Mouse (Mus musculus): ENCODE data around the gene Slc16a10. TPM values are rescaled to one million over a fixed set of nuclear protein-coding genes. Genes with fewer than 3 reads are reported as not detected.

The Slc16a10 gene
- total and polyA plus RNA-seq, 3 experiments = 4.1 to 10.4 (median 4.5) TPM

- Histone ChIP-seq H3K9me3 (replicated peaks; ENCODE audit: low read length) (no peaks in the 10 kb centered on the region), H3K4me2 (ENCODE audit: insufficient read depth, low read depth, poor library complexity, severe bottlenecking) (no peak overlapping the region), H3K9ac (ENCODE audit: insufficient read depth, low read depth) (no peak overlapping the region), H3K79me2 (replicated peaks; ENCODE audit: control insufficient read depth, extremely low read depth, insufficient read depth, poor library complexity, severe bottlenecking) (no peaks in the 10 kb centered on the region), H3K36me3 (replicated peaks in 1 of 2; ENCODE audit: control insufficient read depth in 1 of 2, insufficient read depth in 1 of 2, low read length in 1 of 2) (no peaks in the 10 kb centered on the region), H3K4me1 (ENCODE audit: control insufficient read depth in 1 of 2, insufficient read depth in 2 of 2) (no peaks in the 10 kb centered on the region; a peak in 1 of 4 replicates), H3K27ac (ENCODE audit: insufficient read depth, low read depth) (no peak overlapping the region), H3K27me3 (replicated peaks) (no peaks in the 10 kb centered on the region), H3K4me3 (replicated peaks in 1 of 3; ENCODE audit: low read depth in 2 of 3, low read length in 2 of 3, poor library complexity in 1 of 3) (no peak overlapping the region)
- dilution Hi-C loops (cut with MboI; ENCODE audit: extremely low pct_ligation_motif_present, extremely low pct_unique_long_range_greater_than_20kb, low sequenced_read_pairs) (no loop called here), in situ Hi-C loops (cut with MboI; ENCODE audit: low pct_ligation_motif_present, low pct_unique_long_range_greater_than_20kb, low sequenced_read_pairs) (no loop called here)
- TF ChIP-seq IRF4 (IDR thresholded peaks at IDR 0.05; ENCODE audit: low read depth, low read length) (no peak), BHLHE40 (IDR thresholded peaks at IDR 0.05; ENCODE audit: low read depth, low read length) (no peak), PAX5 (IDR thresholded peaks at IDR 0.05; ENCODE audit: low read length) (no peak), NRF1 (IDR thresholded peaks at IDR 0.05; ENCODE audit: low read depth, low read length) (no peak), ETS1 (conservative IDR thresholded peaks at IDR 0.05; ENCODE audit: low read depth, low read length) (no peak), RCOR1 (conservative IDR thresholded peaks at IDR 0.05; ENCODE audit: low read depth, low read length) (no peak), CTCF (conservative IDR thresholded peaks at IDR 0.05 in 1 of 2, IDR thresholded peaks at IDR 0.05 in 1 of 2; ENCODE audit: low read depth in 2 of 2, low read length in 2 of 2) (no peak), TCF12 (IDR thresholded peaks at IDR 0.05; ENCODE audit: low read depth, low read length) (no peak), MAX (IDR thresholded peaks at IDR 0.05; ENCODE audit: low read length) (no peak), USF1 (IDR thresholded peaks at IDR 0.05; ENCODE audit: low read depth, low read length) (no peak), TBP (conservative IDR thresholded peaks at IDR 0.05; ENCODE audit: low read depth, low read length) (no peak), KAT2A (IDR thresholded peaks at IDR 0.05; ENCODE audit: insufficient replicate concordance, low read length) (no peak), MAZ (IDR thresholded peaks at IDR 0.05; ENCODE audit: low read depth, low read length) (no peak), ELF1 (IDR thresholded peaks at IDR 0.05; ENCODE audit: low read depth, low read length) (no peak), NELFE (IDR thresholded peaks at IDR 0.05; ENCODE audit: low read depth, low read length) (no peak), E2F4 (IDR thresholded peaks at IDR 0.05; ENCODE audit: insufficient replicate concordance, low read depth, low read length) (no peak), EP300 (IDR thresholded peaks at IDR 0.05; ENCODE audit: low read length) (no peak)
- DNase-seq (ENCODE audit: extremely low read depth) = no peak
These were observed 34.1 kb downstream of the Slc16a10 start for GRCm38 (mm10) chr10:40107995-40108394.

GRCm38 (mm10) chr10:40105174-40105573 is 36.9 kb downstream of the Slc16a10 start:
- no peaks in the 10 kb centered on the region for H3K9me3 ChIP-seq (replicated peaks; ENCODE audit: low read length)
- H3K4me1 ChIP-seq (ENCODE audit: control insufficient read depth in 1 of 2, insufficient read depth in 2 of 2) = peaks cover 2 to 3% of the 10 kb centered on the region in 2 experiments; a peak in 3 of 4 replicates
- H3K36me3 ChIP-seq (replicated peaks in 1 of 2; ENCODE audit: control insufficient read depth in 1 of 2, insufficient read depth in 1 of 2, low read length in 1 of 2) = no peaks in the 10 kb centered on the region
- no peak overlapping the region for H3K9ac ChIP-seq (ENCODE audit: insufficient read depth, low read depth)
- H3K27me3 ChIP-seq (replicated peaks) = no peaks in the 10 kb centered on the region
- H3K4me2 ChIP-seq (ENCODE audit: insufficient read depth, low read depth, poor library complexity, severe bottlenecking) = no peak overlapping the region
- dilution Hi-C loops (cut with MboI; ENCODE audit: extremely low pct_ligation_motif_present, extremely low pct_unique_long_range_greater_than_20kb, low sequenced_read_pairs) = no loop called here
- no peak overlapping the region for H3K27ac ChIP-seq (ENCODE audit: insufficient read depth, low read depth)
- in situ Hi-C loops (cut with MboI; ENCODE audit: low pct_ligation_motif_present, low pct_unique_long_range_greater_than_20kb, low sequenced_read_pairs) = no loop called here
- H3K4me3 ChIP-seq (replicated peaks in 1 of 3; ENCODE audit: low read depth in 2 of 3, low read length in 2 of 3, poor library complexity in 1 of 3) = no peak overlapping the region
- no peaks in the 10 kb centered on the region for H3K79me2 ChIP-seq (replicated peaks; ENCODE audit: control insufficient read depth, extremely low read depth, insufficient read depth, poor library complexity, severe bottlenecking)
- TF ChIP-seq UBTF (IDR thresholded peaks at IDR 0.05; ENCODE audit: low read depth, low read length) = no peak
- no peak for TF ChIP-seq RCOR1 (conservative IDR thresholded peaks at IDR 0.05; ENCODE audit: low read depth, low read length)
- no peak for TF ChIP-seq TBP (conservative IDR thresholded peaks at IDR 0.05; ENCODE audit: low read depth, low read length)
- no peak for TF ChIP-seq HCFC1 (IDR thresholded peaks at IDR 0.05; ENCODE audit: low read depth, low read length)
- no peak for TF ChIP-seq JUND (conservative IDR thresholded peaks at IDR 0.05; ENCODE audit: low read depth, low read length)
- no peak for TF ChIP-seq PAX5 (IDR thresholded peaks at IDR 0.05; ENCODE audit: low read length)
- no peak for TF ChIP-seq MXI1 (IDR thresholded peaks at IDR 0.05; ENCODE audit: low read depth, low read length)
- TF ChIP-seq SMC3 (IDR thresholded peaks at IDR 0.05; ENCODE audit: low read depth, low read length) = no peak
- TF ChIP-seq POLR2A (IDR thresholded peaks at IDR 0.05; ENCODE audit: low read depth, low read length) = no peak
- TF ChIP-seq RAD21 (IDR thresholded peaks at IDR 0.05; ENCODE audit: low read depth, low read length) = no peak
- TF ChIP-seq CTCF (conservative IDR thresholded peaks at IDR 0.05 in 1 of 2, IDR thresholded peaks at IDR 0.05 in 1 of 2; ENCODE audit: low read depth in 2 of 2, low read length in 2 of 2) = no peak
- no peak for TF ChIP-seq NELFE (IDR thresholded peaks at IDR 0.05; ENCODE audit: low read depth, low read length)
- no peak for TF ChIP-seq MAZ (IDR thresholded peaks at IDR 0.05; ENCODE audit: low read depth, low read length)
- no peak for DNase-seq (ENCODE audit: extremely low read depth)

Data from CH12.LX (cell line).